Comparison of ENCODE assay signal across 21 mouse cellular contexts in the genomic region with DNA sequence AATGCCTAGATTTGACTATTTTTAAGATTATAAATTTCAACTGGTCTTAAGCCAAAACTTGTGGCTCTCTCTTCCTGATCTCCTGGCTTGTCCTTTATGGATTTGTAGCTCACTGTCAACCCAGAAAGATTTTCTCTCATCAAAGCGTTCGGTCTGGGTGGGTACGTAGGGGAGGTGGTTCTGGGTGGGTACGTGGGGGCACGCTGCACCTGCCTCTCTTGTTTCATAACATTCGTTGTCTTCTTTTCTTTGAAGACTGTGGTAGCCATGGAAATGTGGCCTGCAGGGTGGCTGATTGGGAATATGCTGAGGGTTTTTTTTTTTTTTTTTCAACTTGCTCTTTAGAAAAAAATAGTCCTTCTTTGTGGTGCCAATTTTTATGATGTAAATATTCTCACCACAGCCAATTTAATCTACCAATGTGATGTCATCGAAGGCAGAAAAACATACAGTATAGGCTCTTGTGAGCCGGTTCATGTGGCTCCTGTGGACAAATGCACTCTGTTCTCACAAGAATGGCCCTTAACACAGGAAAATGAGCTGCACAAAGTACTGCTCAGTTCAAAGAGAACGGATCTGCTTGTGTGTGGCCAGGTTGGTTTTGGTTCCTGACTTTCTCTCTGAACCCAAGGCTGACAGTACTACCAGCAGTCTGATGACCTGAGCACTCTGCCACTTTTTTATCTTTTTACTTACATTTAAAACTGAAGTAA. TPM values are rescaled to one million over a fixed set of nuclear protein-coding genes. Genes with fewer than 3 reads are reported as not detected.
DNase-seq lines count a peak whose midpoint lies in the region; ATAC-seq lines count a peak whose summit lies in the region.
"Had no signal": no experiment of that assay in that cellular context is flagged by ENCODE, and none has a peak within 500 bp of the region (broad histone marks: within the 10 kb centered on the region; RNA-seq: fewer than 3 reads in every experiment).

No protein-coding gene starts in this region.

- no peak overlapping the region for H3K9ac ChIP-seq in hindbrain, embryonic 16.5 days (ENCODE audit: low read depth, low read length)
- no peak overlapping the region for H3K9ac ChIP-seq in hindbrain, embryonic 12.5 days
- no peak overlapping the region for H3K9ac ChIP-seq in intestine, embryonic 15.5 days
- H3K9ac ChIP-seq: embryonic facial prominence, embryonic 15.5 days; kidney, embryonic 15.5 days; neural tube, embryonic 13.5 days; stomach, embryonic 15.5 days had no signal

- H3K4me1 ChIP-seq in hindbrain, embryonic 10.5 days (replicated peaks) = peaks cover 25% of the 10 kb centered on the region
- H3K4me1 ChIP-seq in hindbrain, embryonic 16.5 days (ENCODE audit: control insufficient read depth, insufficient read depth, low read depth, low read length) = no peaks in the 10 kb centered on the region
- 0 out of 2 replicates have a peak, but pooled peaks cover 5% of the 10 kb centered on the region for H3K4me1 ChIP-seq in hindbrain, embryonic 12.5 days
- no peaks in the 10 kb centered on the region for H3K4me1 ChIP-seq in intestine, embryonic 15.5 days (replicated peaks)
- H3K4me1 ChIP-seq: embryonic facial prominence, embryonic 15.5 days; kidney, embryonic 15.5 days had no signal

- no peaks in the 10 kb centered on the region for H3K9me3 ChIP-seq in hindbrain, embryonic 10.5 days
- H3K9me3 ChIP-seq in hindbrain, embryonic 16.5 days (ENCODE audit: control insufficient read depth, low read length) = no peaks in the 10 kb centered on the region
- H3K9me3 ChIP-seq in hindbrain, embryonic 12.5 days (replicated peaks) = no peaks in the 10 kb centered on the region
- H3K9me3 ChIP-seq in intestine, embryonic 15.5 days = no peaks in the 10 kb centered on the region
- H3K9me3 ChIP-seq: embryonic facial prominence, embryonic 15.5 days; kidney, embryonic 15.5 days; neural tube, embryonic 13.5 days; stomach, embryonic 15.5 days had no signal

- DNase-seq in hindbrain, embryonic 10.5 days (ENCODE audit: low spot score) = no peak
- peak; percentile 24 to 30 for DNase-seq in thymus, adult 18-20 months
- no peak for DNase-seq in thymus, postnatal 4 days
- DNase-seq in thymus, postnatal 25 days = peak; percentile 35
- DNase-seq: adrenal gland, postnatal 14 days; cerebellum, adult 9-11 months; gastrocnemius, postnatal 10 days; heart, adult 2 months; liver; lung, adult 2 months; right cerebral cortex, postnatal 14 days had no signal

- H3K36me3 ChIP-seq in hindbrain, embryonic 10.5 days = no peaks in the 10 kb centered on the region
- H3K36me3 ChIP-seq in hindbrain, embryonic 16.5 days (ENCODE audit: control insufficient read depth, insufficient read depth, low read length) = no peaks in the 10 kb centered on the region
- no peaks in the 10 kb centered on the region for H3K36me3 ChIP-seq in hindbrain, embryonic 12.5 days
- no peaks in the 10 kb centered on the region for H3K36me3 ChIP-seq in intestine, embryonic 15.5 days
- H3K36me3 ChIP-seq: embryonic facial prominence, embryonic 15.5 days; kidney, embryonic 15.5 days; neural tube, embryonic 13.5 days; stomach, embryonic 15.5 days had no signal

- H3K27me3 ChIP-seq in hindbrain, embryonic 10.5 days (ENCODE audit: insufficient read depth, poor library complexity, severe bottlenecking) = no peaks in the 10 kb centered on the region
- no peaks in the 10 kb centered on the region for H3K27me3 ChIP-seq in hindbrain, embryonic 16.5 days (replicated peaks; ENCODE audit: control insufficient read depth, insufficient read depth, low read length)
- H3K27me3 ChIP-seq in hindbrain, embryonic 12.5 days = no peaks in the 10 kb centered on the region
- no peaks in the 10 kb centered on the region for H3K27me3 ChIP-seq in intestine, embryonic 15.5 days (replicated peaks)
- H3K27me3 ChIP-seq: embryonic facial prominence, embryonic 15.5 days; kidney, embryonic 15.5 days; neural tube, embryonic 13.5 days; stomach, embryonic 15.5 days had no signal

- no peak for ATAC-seq in hindbrain, embryonic 16.5 days
- no peak; the same call in 1 of the 2 replicates for ATAC-seq in hindbrain, embryonic 12.5 days (ENCODE audit: low FRiP score)
- no peak for ATAC-seq in inflammation-experienced regulatory T-cells, adult 6 months
- ATAC-seq in intestine, embryonic 15.5 days = no peak
- ATAC-seq: activated CD4-positive, CD25-positive, alpha-beta regulatory T cell, adult 4 months had no signal

- H3K4me2 ChIP-seq in hindbrain, embryonic 16.5 days (ENCODE audit: low read length) = no peak overlapping the region
- H3K4me2 ChIP-seq in hindbrain, embryonic 12.5 days (replicated peaks) = no peak overlapping the region
- H3K4me2 ChIP-seq in intestine, embryonic 15.5 days (replicated peaks) = no peak overlapping the region
- H3K4me2 ChIP-seq: embryonic facial prominence, embryonic 15.5 days; kidney, embryonic 15.5 days; neural tube, embryonic 13.5 days; stomach, embryonic 15.5 days had no signal

- peak overlapping the region; percentile 47; the same call in 1 of the 2 replicates for H3K27ac ChIP-seq in hindbrain, embryonic 10.5 days
- H3K27ac ChIP-seq in hindbrain, embryonic 16.5 days (ENCODE audit: low read depth, low read length) = no peak overlapping the region
- H3K27ac ChIP-seq in hindbrain, embryonic 12.5 days = peak overlapping the region; percentile 52; the same call in 1 of the 2 replicates
- H3K27ac ChIP-seq in intestine, embryonic 15.5 days = no peak overlapping the region
- H3K27ac ChIP-seq: embryonic facial prominence, embryonic 15.5 days; heart, adult 2 months; kidney, embryonic 15.5 days; macrophage; neural tube, embryonic 13.5 days; stomach, embryonic 15.5 days had no signal

- no peak overlapping the region for H3K4me3 ChIP-seq in hindbrain, embryonic 10.5 days
- no peak overlapping the region for H3K4me3 ChIP-seq in hindbrain, embryonic 16.5 days (ENCODE audit: low read length)
- H3K4me3 ChIP-seq in hindbrain, embryonic 12.5 days = no peak overlapping the region
- H3K4me3 ChIP-seq in intestine, embryonic 15.5 days (replicated peaks) = no peak overlapping the region
- H3K4me3 ChIP-seq: embryonic facial prominence, embryonic 15.5 days; heart, adult 2 months; kidney, embryonic 15.5 days; neural tube, embryonic 13.5 days; stomach, embryonic 15.5 days had no signal

- WGBS in hindbrain, embryonic 10.5 days = 65% methylated on average over 9 of the region's 9 CpGs
- 39% methylated on average over 9 of the region's 9 CpGs for WGBS in hindbrain, embryonic 16.5 days
- 52% methylated on average over 9 of the region's 9 CpGs for WGBS in hindbrain, embryonic 12.5 days
- 90% methylated on average over 9 of the region's 9 CpGs for WGBS in intestine, embryonic 15.5 days

RNA-seq across cellular contexts. Expression of a gene that starts 27.9 kb away (rescaled TPM):
- polyA plus RNA-seq in hindbrain, embryonic 10.5 days (2016; fragmentation: Nextera tagmentation; extraction: Ambion mirVana) = 4.6 and 7.1 TPM in 2 replicates
- polyA plus RNA-seq in hindbrain, embryonic 16.5 days (2015; fragmentation: Nextera tagmentation; extraction: Ambion mirVana) = 5.4 and 7.6 TPM in 2 replicates
- 12.0 and 12.7 TPM in 2 replicates for polyA plus RNA-seq in hindbrain, embryonic 12.5 days (2016; fragmentation: Nextera tagmentation; extraction: Ambion mirVana)
- polyA plus RNA-seq in inflammation-experienced regulatory T-cells, adult 6 months (2017; shearing (Covaris generic)) = 1 to 10 TPM; 2.0 to 5.2 (median 3.9) TPM
- 12.3 and 13.4 TPM in 2 replicates for polyA plus RNA-seq in intestine, embryonic 15.5 days (2015; fragmentation: Nextera tagmentation; extraction: Ambion mirVana)

RNA-seq across cellular contexts. Expression of a gene that starts 30.9 kb away (rescaled TPM):
- polyA plus RNA-seq in hindbrain, embryonic 10.5 days (2016; fragmentation: Nextera tagmentation; extraction: Ambion mirVana) = 56.0 and 60.8 TPM in 2 replicates
- 83.0 and 86.3 TPM in 2 replicates for polyA plus RNA-seq in hindbrain, embryonic 16.5 days (2015; fragmentation: Nextera tagmentation; extraction: Ambion mirVana)
- 80.8 and 83.8 TPM in 2 replicates for polyA plus RNA-seq in hindbrain, embryonic 12.5 days (2016; fragmentation: Nextera tagmentation; extraction: Ambion mirVana)
- polyA plus RNA-seq in inflammation-experienced regulatory T-cells, adult 6 months (2017; shearing (Covaris generic)) = 10 to 100 TPM; 22.7 to 25.8 (median 24.0) TPM
- 97.5 and 105 TPM in 2 replicates for polyA plus RNA-seq in intestine, embryonic 15.5 days (2015; fragmentation: Nextera tagmentation; extraction: Ambion mirVana)

Comparison
In these comparisons a context has a peak if more than half of its experiments do, and no peak if none do; other contexts are left out.
1. DNase-seq: peak in thymus, adult 18-20 months (2 of 2) and thymus, postnatal 25 days (single experiment); none in hindbrain, embryonic 10.5 days (single experiment) and thymus, postnatal 4 days (single experiment).
2. H3K27ac ChIP-seq: peak in hindbrain, embryonic 10.5 days (single experiment) and hindbrain, embryonic 12.5 days (single experiment); none in hindbrain, embryonic 16.5 days (single experiment) and intestine, embryonic 15.5 days (single experiment).